Comparison of ENCODE assay signal across 17 mouse cellular contexts in genomic region chr1:156786074-156786473, GRCm38 (mm10). TPM values are rescaled to one million over a fixed set of nuclear protein-coding genes. Genes with fewer than 3 reads are reported as not detected.
"Had no signal": no experiment of that assay in that cellular context is flagged by ENCODE, and none has a peak within 500 bp of the region (broad histone marks: within the 10 kb centered on the region; RNA-seq: fewer than 3 reads in every experiment).

No protein-coding gene starts in this region.

- H3K9ac ChIP-seq: kidney, embryonic 15.5 days; limb, embryonic 13.5 days; liver, embryonic 12.5 days; liver, embryonic 15.5 days; midbrain, embryonic 13.5 days had no signal

- H3K9me3 ChIP-seq: kidney, embryonic 15.5 days; limb, embryonic 10.5 days; limb, embryonic 13.5 days; liver, embryonic 12.5 days; liver, embryonic 15.5 days; midbrain, embryonic 10.5 days; midbrain, embryonic 13.5 days had no signal

- H3K4me1 ChIP-seq: liver, embryonic 15.5 days had no signal

- H3K36me3 ChIP-seq: kidney, embryonic 15.5 days; limb, embryonic 10.5 days; limb, embryonic 13.5 days; liver, embryonic 12.5 days; liver, embryonic 15.5 days; midbrain, embryonic 10.5 days; midbrain, embryonic 13.5 days had no signal

- H3K4me3 ChIP-seq: kidney, embryonic 15.5 days; limb, embryonic 10.5 days; limb, embryonic 13.5 days; liver, embryonic 12.5 days; liver, embryonic 15.5 days; midbrain, embryonic 10.5 days; midbrain, embryonic 13.5 days had no signal

- ATAC-seq: liver, embryonic 12.5 days; midbrain, embryonic 13.5 days had no signal

- H3K27me3 ChIP-seq: kidney, embryonic 15.5 days; limb, embryonic 13.5 days; liver, embryonic 15.5 days had no signal

- H3K27ac ChIP-seq: kidney, embryonic 15.5 days; limb, embryonic 10.5 days; liver, embryonic 12.5 days; liver, embryonic 15.5 days; midbrain, embryonic 10.5 days; midbrain, embryonic 13.5 days had no signal

- DNase-seq: kidney, adult 8-10 months; kidney, postnatal 10 days; kidney, postnatal 36 days; liver; lung, adult 2 months; lung, postnatal 14 days; lung, postnatal 4 days; thymus, adult 18-20 months; thymus, postnatal 36 days had no signal

- H3K4me2 ChIP-seq: kidney, embryonic 15.5 days; limb, embryonic 13.5 days; liver, embryonic 12.5 days; liver, embryonic 15.5 days; midbrain, embryonic 13.5 days had no signal

RNA-seq across cellular contexts. Expression of gene Angptl1, which starts 52.3 kb away (rescaled TPM):
- total RNA-seq: midbrain, postnatal 0 days had no signal
